Mouse (Mus musculus) midbrain, postnatal 0 days (tissue): ENCODE results near the gene Hnf1a. TPM values are rescaled to one million over a fixed set of nuclear protein-coding genes. Genes with fewer than 3 reads are reported as not detected.
"Not testable (repeated sequence)": the region's sequence is repeated elsewhere in the genome, so short reads cannot be mapped to it uniquely, and the experiment has no call there.

Source experiments
- ATAC-seq: fragments of 200-750 bp; cut with Nextera tagmentation; 2 replicates; pipeline ENCODE4 v1.8.0; 2017; ENCODE audit warnings: moderate number of reproducible peaks, mild to moderate bottlenecking, moderate TSS enrichment, moderate library complexity; ENCODE audit not compliant: low FRiP score
- DNase-seq: peaks from one replicate; pipeline ENCODE4 v3.0.0-alpha.2; 2015; ENCODE audit warnings: low spot score
- H3K27ac ChIP-seq: fragments of 300-500 bp; sonication (generic); 2 replicates; pipeline ENCODE4 v1.5.1; 2014; ENCODE audit warnings: low read depth, mild to moderate bottlenecking, low read length, mixed read lengths
- H3K27me3 ChIP-seq: fragments of 300-500 bp; sonication (generic); 2 replicates; pipeline ENCODE4 v1.6.1; 2014; ENCODE audit warnings: low read length, control low read depth, mixed read lengths; ENCODE audit not compliant: insufficient read depth
- H3K36me3 ChIP-seq: fragments of 300-500 bp; sonication (generic); 2 replicates; pipeline ENCODE4 v1.6.1; 2014; ENCODE audit warnings: low read length, control low read depth, mixed read lengths; ENCODE audit not compliant: insufficient read depth
- H3K4me1 ChIP-seq: fragments of 300-500 bp; sonication (generic); 2 replicates; pipeline ENCODE4 v1.6.1; 2014; ENCODE audit warnings: mild to moderate bottlenecking, control low read depth, antibody characterized with exemption, low read length, mixed read lengths; ENCODE audit not compliant: insufficient read depth
- H3K4me2 ChIP-seq: fragments of 300-500 bp; sonication (generic); 2 replicates; pipeline ENCODE4 v1.6.1; 2014; ENCODE audit warnings: low read depth, mild to moderate bottlenecking, low read length, mixed read lengths; ENCODE audit not compliant: poor library complexity, severe bottlenecking
- H3K4me3 ChIP-seq: fragments of 300-500 bp; sonication (generic); 2 replicates; pipeline ENCODE4 v1.5.1; 2014; ENCODE audit warnings: low read depth, mild to moderate bottlenecking, low read length, moderate library complexity
- H3K9ac ChIP-seq: fragments of 300-500 bp; sonication (generic); replicated peaks from 2 replicates; pipeline ENCODE4 v1.6.1; 2014; ENCODE audit warnings: mild to moderate bottlenecking, low read length, moderate library complexity, mixed read lengths; ENCODE audit not compliant: poor library complexity, severe bottlenecking
- H3K9me3 ChIP-seq: fragments of 300-500 bp; sonication (generic); 2 replicates; pipeline ENCODE4 v1.6.1; 2016; ENCODE audit warnings: low read length, control low read depth
- CTCF ChIP-seq: IDR thresholded peaks from 2 replicates; pipeline ENCODE4 v1.5.1; 2016; ENCODE audit warnings: antibody characterized with exemption, mild to moderate bottlenecking
- WGBS: fragments of 180-500 bp; shearing (Covaris S2); extraction: QIAGEN DNeasy Blood & Tissue Kit; methylation state at CpG from one replicate; pipeline ENCODE4 v1.1.7; 2014; 5-methylcytosine and 5-hydroxymethylcytosine counted together
- polyA plus RNA-seq: library from polyadenylated mRNA; unstranded; fragments of >200 nt; fragmentation: Nextera tagmentation; extraction: Ambion mirVana; gene quantifications from 2 replicates; pipeline ENCODE4 v1.2.1, GENCODE M21; 2015
- total RNA-seq: library from RNA; depleted of rRNA; stranded (reverse); fragments of >200 nt; gene quantifications from 2 replicates; pipeline ENCODE4 v1.2.3, GENCODE M21; 2014

The Hnf1a gene
- total and polyA plus RNA-seq, 2 experiments from 2014 or later: 0.05 TPM; not detected in 1

GRCm38 (mm10) chr5:114948891-114949290 lies 22.0 kb downstream of the Hnf1a start:
- 56% methylated on average over 6 of the region's 6 CpGs for WGBS
- TF ChIP-seq CTCF: no peak
- Histone ChIP-seq H3K27me3 (no peaks in the 10 kb centered on the region), H3K4me2 (no peak overlapping the region), H3K4me3 (no peak overlapping the region), H3K36me3 (peaks cover 37% of the 10 kb centered on the region), H3K9me3 (no peaks in the 10 kb centered on the region), H3K27ac (no peak overlapping the region), H3K4me1 (no peaks in the 10 kb centered on the region), H3K9ac (no peak overlapping the region)
- DNase-seq (peak; percentile 51), ATAC-seq (no peak)

GRCm38 (mm10) chr5:114945072-114945471 lies 25.8 kb downstream of the Hnf1a start:
- WGBS: 96% methylated on average over 10 of the region's 10 CpGs
- H3K9me3 ChIP-seq: no peaks in the 10 kb centered on the region
- no peak overlapping the region for H3K4me2 ChIP-seq
- TF ChIP-seq CTCF: no peak
- peaks cover 6% of the 10 kb centered on the region; the same call in 1 of the 2 replicates for H3K4me1 ChIP-seq
- no peak for DNase-seq
- H3K36me3 ChIP-seq: peaks cover 37% of the 10 kb centered on the region
- H3K9ac ChIP-seq: no peak overlapping the region
- no peak overlapping the region for H3K27ac ChIP-seq
- no peak for ATAC-seq
- no peak overlapping the region for H3K4me3 ChIP-seq
- no peaks in the 10 kb centered on the region for H3K27me3 ChIP-seq

- H3K4me2 ChIP-seq: peak overlapping the region; percentile 65
- WGBS: 33% methylated on average over 4 of the region's 4 CpGs
- TF ChIP-seq CTCF: no peak
- peaks cover 6% of the 10 kb centered on the region; the same call in 1 of the 2 replicates for H3K4me1 ChIP-seq
- DNase-seq (no peak), ATAC-seq (0 out of 2 replicates have a peak, but pooled peaks have one; percentile 18)
- peak overlapping the region; percentile 94 for H3K9ac ChIP-seq
- H3K27me3 ChIP-seq: no peaks in the 10 kb centered on the region
- peak overlapping the region; percentile 91 for H3K4me3 ChIP-seq
- peaks cover 23% of the 10 kb centered on the region for H3K36me3 ChIP-seq
- peak overlapping the region; percentile 94 for H3K27ac ChIP-seq
- no peaks in the 10 kb centered on the region for H3K9me3 ChIP-seq
These were observed 28.1 kb downstream of the Hnf1a start for GRCm38 (mm10) chr5:114942766-114943130.

GRCm38 (mm10) chr5:114942074-114942765 lies 28.7 kb downstream of the Hnf1a start, which contains the start of gene 2210016L21Rik:
TSS of gene 2210016L21Rik (plus strand) at chr5:114942158.
- under 1% methylated on average over 39 of the region's 39 CpGs for WGBS

GRCm38 (mm10) chr5:114941138-114941537 lies 29.8 kb downstream of the Hnf1a start:
- 61% methylated on average over 3 of the region's 3 CpGs for WGBS
- H3K4me3 ChIP-seq, ATAC-seq, H3K9ac ChIP-seq, H3K4me2 ChIP-seq, H3K9me3 ChIP-seq, H3K4me1 ChIP-seq, H3K27me3 ChIP-seq, H3K27ac ChIP-seq, DNase-seq, H3K36me3 ChIP-seq: not testable (repeated sequence)
- TF ChIP-seq CTCF: peak; percentile 56

More at GRCm38 (mm10) chr5:114942074-114942765, 28.7 kb downstream of the Hnf1a start, which contains the start of gene 2210016L21Rik:
- Histone ChIP-seq H3K4me1 (peaks cover 6% of the 10 kb centered on the region; the same call in 1 of the 2 replicates), H3K4me2 (peak within 1 kb of the TSS; percentile 65), H3K27me3 (no peaks in the 10 kb centered on the region), H3K9me3 (no peaks in the 10 kb centered on the region), H3K27ac (peak within 1 kb of the TSS; percentile 94), H3K36me3 (peaks cover 17% of the 10 kb centered on the region), H3K9ac (peak within 1 kb of the TSS; percentile 94), H3K4me3 (peak within 1 kb of the TSS; percentile 91)
- TF ChIP-seq CTCF: peak; percentile 48
- DNase-seq (peak; percentile 95), ATAC-seq (peak; percentile 90)

- no peak for TF ChIP-seq CTCF
- WGBS: 23% methylated on average over 3 of the region's 3 CpGs
- Histone ChIP-seq H3K9ac (no peak overlapping the region), H3K9me3 (no peaks in the 10 kb centered on the region), H3K36me3 (no peaks in the 10 kb centered on the region), H3K4me1 (no peaks in the 10 kb centered on the region), H3K27me3 (no peaks in the 10 kb centered on the region), H3K4me2 (no peak overlapping the region), H3K27ac (no peak overlapping the region), H3K4me3 (no peak overlapping the region)
- no peak for ATAC-seq
- peak; percentile 50 for DNase-seq
These were observed 35.1 kb downstream of the Hnf1a start for GRCm38 (mm10) chr5:114935838-114936237.
